Mouse (Mus musculus) neural tube, embryonic 14.5 days (tissue): ENCODE data around the gene Inpp5k. TPM values are rescaled to one million over a fixed set of nuclear protein-coding genes. Genes with fewer than 3 reads are reported as not detected.

Experiments used
- ATAC-seq: fragments of 200-750 bp; cut with Nextera tagmentation; 2 replicates; pipeline ENCODE4 v1.8.0; 2017; ENCODE audit warnings: low read depth, mild to moderate bottlenecking, moderate TSS enrichment, moderate library complexity
- H3K27ac ChIP-seq: fragments of 300-500 bp; sonication (generic); 2 replicates; pipeline ENCODE4 v1.5.1; 2014; ENCODE audit warnings: low read depth, mild to moderate bottlenecking, control low read depth, low read length, moderate library complexity, mixed read lengths
- H3K27me3 ChIP-seq: fragments of 300-500 bp; sonication (generic); 2 replicates; pipeline ENCODE4 v1.6.1; 2014; ENCODE audit warnings: low read length; ENCODE audit not compliant: control insufficient read depth, insufficient read depth
- H3K36me3 ChIP-seq: fragments of 300-500 bp; sonication (generic); 2 replicates; pipeline ENCODE4 v1.6.1; 2014; ENCODE audit warnings: low read length, mixed read lengths; ENCODE audit not compliant: control insufficient read depth, insufficient read depth
- H3K4me1 ChIP-seq: fragments of 300-500 bp; sonication (generic); 2 replicates; pipeline ENCODE4 v1.6.1; 2014; ENCODE audit warnings: low read length; ENCODE audit not compliant: control insufficient read depth, insufficient read depth
- H3K4me2 ChIP-seq: fragments of 300-500 bp; sonication (generic); 2 replicates; pipeline ENCODE4 v1.6.1; 2014; ENCODE audit warnings: mild to moderate bottlenecking, low read depth, low read length, control low read depth
- H3K4me3 ChIP-seq: fragments of 300-500 bp; sonication (generic); 2 replicates; pipeline ENCODE4 v1.5.1; 2014; ENCODE audit warnings: low read depth, low read length, control low read depth, mixed read lengths
- H3K9ac ChIP-seq: fragments of 300-500 bp; sonication (generic); replicated peaks from 2 replicates; pipeline ENCODE4 v1.6.1; 2014; ENCODE audit warnings: low read depth, mild to moderate bottlenecking, control low read depth, low read length, mixed read lengths
- H3K9me3 ChIP-seq: fragments of 300-500 bp; sonication (generic); 2 replicates; pipeline ENCODE4 v1.6.1; 2016; ENCODE audit warnings: low read length; ENCODE audit not compliant: control insufficient read depth
- WGBS: fragments of 180-500 bp; shearing (Covaris S2); extraction: QIAGEN DNeasy Blood & Tissue Kit; methylation state at CpG from one replicate; pipeline ENCODE4 v1.1.7; 2014; 5-methylcytosine and 5-hydroxymethylcytosine counted together
- polyA plus RNA-seq: library from polyadenylated mRNA; unstranded; fragments of >200 nt; fragmentation: Nextera tagmentation; extraction: Ambion mirVana; gene quantifications from 2 replicates; pipeline ENCODE4 v1.2.1, GENCODE M21; 2014

The Inpp5k gene
- polyA plus RNA-seq, 1 experiment from 2014 or later: 57.4 TPM

GRCm38 (mm10) chr11:75660941-75661800, 30.4 kb downstream of the Inpp5k start:
- Histone ChIP-seq H3K27ac (no peak overlapping the region), H3K9ac (no peak overlapping the region), H3K36me3 (no peaks in the 10 kb centered on the region), H3K27me3 (peaks cover 6% of the 10 kb centered on the region), H3K4me2 (no peak overlapping the region), H3K4me3 (no peak overlapping the region), H3K4me1 (0 out of 2 replicates have a peak, but pooled peaks cover 4% of the 10 kb centered on the region), H3K9me3 (no peaks in the 10 kb centered on the region)
- 92% methylated on average over 21 of the region's 21 CpGs for WGBS
- no peak for ATAC-seq

DNA sequence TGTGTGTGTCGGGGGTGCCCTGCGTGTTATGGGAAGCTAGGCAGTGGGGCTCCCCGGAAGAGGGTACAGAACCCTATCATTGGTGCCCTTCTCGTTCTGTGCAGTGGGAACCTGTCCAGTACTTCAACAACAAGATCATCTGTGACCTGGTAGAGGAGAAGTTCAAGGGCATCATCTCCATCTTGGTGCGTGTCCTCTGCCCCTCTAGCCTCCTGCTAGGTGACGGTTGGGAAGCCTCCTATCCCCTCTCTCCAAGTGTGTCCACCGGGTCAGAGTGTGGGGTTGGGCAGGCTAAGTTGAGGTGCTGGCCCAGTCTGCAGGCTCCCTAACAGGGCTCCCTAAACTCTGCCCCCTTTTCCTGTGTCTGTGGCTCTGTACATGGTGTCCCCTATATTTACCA, 31.3 kb downstream of the Inpp5k start:
- no peak for ATAC-seq
- H3K27ac ChIP-seq: no peak overlapping the region
- no peaks in the 10 kb centered on the region for H3K36me3 ChIP-seq
- H3K4me1 ChIP-seq: no peaks in the 10 kb centered on the region
- H3K9ac ChIP-seq: no peak overlapping the region
- no peaks in the 10 kb centered on the region for H3K9me3 ChIP-seq
- 94% methylated on average over 7 of the region's 7 CpGs for WGBS
- no peak overlapping the region for H3K4me2 ChIP-seq
- H3K27me3 ChIP-seq: no peaks in the 10 kb centered on the region
- no peak overlapping the region for H3K4me3 ChIP-seq

DNA sequence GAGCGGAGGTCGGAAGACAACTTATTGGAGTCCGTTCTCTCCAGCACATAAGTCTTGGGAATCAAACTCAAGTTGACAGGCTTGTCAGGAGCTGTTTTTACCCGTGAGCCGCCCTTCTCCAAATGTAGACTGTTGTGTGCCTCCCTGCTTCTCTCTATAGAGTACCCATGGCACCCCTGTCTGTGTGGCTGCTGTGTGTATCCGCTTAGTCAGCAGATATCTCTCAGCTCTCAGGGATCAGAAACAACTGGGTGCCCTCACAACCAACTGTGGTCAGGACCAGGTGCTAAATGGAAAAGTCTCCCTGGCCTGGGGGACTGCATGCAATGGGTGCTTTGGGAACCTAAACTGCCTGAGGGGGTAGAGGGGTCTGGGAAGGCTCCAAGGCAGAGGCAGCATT, 35.5 kb downstream of the Inpp5k start:
- no peak overlapping the region for H3K4me3 ChIP-seq
- no peak for ATAC-seq

DNA sequence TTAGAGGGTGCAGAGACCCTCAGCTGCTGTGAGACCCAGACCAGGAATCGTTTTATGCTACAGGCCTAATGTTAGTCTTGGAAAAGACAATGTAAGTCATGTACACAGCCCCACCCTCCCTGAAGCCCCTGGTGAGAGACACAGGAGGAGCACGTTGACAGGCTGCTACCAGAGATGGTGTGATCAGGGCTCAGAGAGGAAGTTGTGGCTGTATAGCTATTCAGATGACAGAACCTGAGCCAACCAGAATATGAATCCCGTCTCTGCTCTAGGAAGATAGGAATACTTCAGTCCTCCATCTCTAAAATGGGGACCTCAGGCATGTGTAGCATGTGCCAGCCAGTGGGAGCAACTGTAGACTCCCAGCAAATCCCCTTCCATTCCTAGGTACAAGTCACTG, 37.8 kb downstream of the Inpp5k start:
- WGBS: 79% methylated on average over 3 of the region's 3 CpGs
- no peak overlapping the region for H3K9ac ChIP-seq
- no peak overlapping the region for H3K4me3 ChIP-seq
- no peak overlapping the region for H3K4me2 ChIP-seq
- H3K27ac ChIP-seq: no peak overlapping the region
- no peaks in the 10 kb centered on the region for H3K9me3 ChIP-seq
- H3K27me3 ChIP-seq: no peaks in the 10 kb centered on the region
- H3K4me1 ChIP-seq: no peaks in the 10 kb centered on the region
- H3K36me3 ChIP-seq: no peaks in the 10 kb centered on the region
- no peak for ATAC-seq

More for the DNA sequence above, 35.5 kb downstream of the Inpp5k start:
- H3K9ac ChIP-seq: no peak overlapping the region
- WGBS: 95% methylated on average over 6 of the region's 6 CpGs
- no peak overlapping the region for H3K27ac ChIP-seq
- H3K4me1 ChIP-seq: no peaks in the 10 kb centered on the region
- H3K4me2 ChIP-seq: no peak overlapping the region
- no peaks in the 10 kb centered on the region for H3K27me3 ChIP-seq
- H3K9me3 ChIP-seq: no peaks in the 10 kb centered on the region
- H3K36me3 ChIP-seq: no peaks in the 10 kb centered on the region

DNA sequence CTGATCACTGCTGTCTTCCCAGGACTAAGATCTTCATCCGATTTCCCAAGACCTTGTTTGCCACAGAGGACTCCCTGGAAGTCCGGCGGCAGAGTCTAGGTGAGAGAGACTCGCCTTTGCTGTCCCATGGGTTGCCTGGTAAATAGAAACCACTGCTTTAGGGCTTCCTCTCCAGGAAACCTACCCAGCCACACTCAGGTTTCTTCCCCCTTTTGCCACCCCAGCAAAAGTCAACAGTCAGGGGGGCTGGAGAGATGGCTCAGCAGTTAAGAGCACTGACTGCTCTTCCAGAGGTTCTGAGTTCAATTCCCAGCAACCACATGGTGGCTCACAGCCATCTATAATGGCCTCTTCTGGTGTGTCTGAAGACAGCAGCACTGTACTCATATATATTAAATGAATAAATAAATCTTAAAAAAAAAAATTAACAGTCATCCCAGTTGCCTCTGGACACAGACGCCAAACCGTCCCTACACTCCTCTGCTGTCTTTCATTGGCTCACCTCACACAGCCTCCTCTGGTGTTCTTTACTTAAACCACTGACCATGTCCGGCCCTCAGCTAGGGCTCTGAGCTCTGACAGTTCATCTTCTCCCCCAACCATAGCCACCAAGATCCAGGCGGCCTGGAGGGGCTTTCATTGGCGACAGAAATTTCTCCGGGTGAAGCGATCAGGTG, 38.5 kb downstream of the Inpp5k start:
- no peak for ATAC-seq
- no peaks in the 10 kb centered on the region for H3K27me3 ChIP-seq
- no peaks in the 10 kb centered on the region for H3K36me3 ChIP-seq
- H3K27ac ChIP-seq: no peak overlapping the region
- H3K9me3 ChIP-seq: no peaks in the 10 kb centered on the region
- no peaks in the 10 kb centered on the region for H3K4me1 ChIP-seq
- WGBS: 90% methylated on average over 11 of the region's 11 CpGs
- no peak overlapping the region for H3K4me2 ChIP-seq
- H3K9ac ChIP-seq: no peak overlapping the region
- no peak overlapping the region for H3K4me3 ChIP-seq

DNA sequence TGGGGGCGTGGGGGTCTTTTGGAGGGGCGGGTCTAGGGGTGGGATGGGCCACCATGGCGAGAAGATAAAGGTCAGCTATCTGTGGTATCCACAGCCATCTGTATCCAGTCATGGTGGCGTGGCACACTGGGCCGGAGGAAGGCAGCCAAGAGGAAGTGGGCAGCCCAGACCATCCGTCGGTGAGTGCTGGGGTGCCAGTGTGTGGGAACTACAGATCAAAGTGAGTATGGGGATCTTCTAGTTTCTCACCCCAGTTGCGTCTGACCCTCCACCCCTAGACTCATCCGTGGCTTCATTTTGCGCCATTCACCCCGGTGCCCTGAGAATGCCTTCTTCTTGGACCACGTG, 39.0 kb downstream of the Inpp5k start:
- H3K4me1 ChIP-seq: no peaks in the 10 kb centered on the region
- H3K27me3 ChIP-seq: no peaks in the 10 kb centered on the region
- no peaks in the 10 kb centered on the region for H3K9me3 ChIP-seq
- no peak overlapping the region for H3K27ac ChIP-seq
- H3K4me3 ChIP-seq: no peak overlapping the region
- no peak overlapping the region for H3K4me2 ChIP-seq
- no peak for ATAC-seq
- no peak overlapping the region for H3K9ac ChIP-seq
- WGBS: 91% methylated on average over 12 of the region's 12 CpGs
- H3K36me3 ChIP-seq: no peaks in the 10 kb centered on the region

DNA sequence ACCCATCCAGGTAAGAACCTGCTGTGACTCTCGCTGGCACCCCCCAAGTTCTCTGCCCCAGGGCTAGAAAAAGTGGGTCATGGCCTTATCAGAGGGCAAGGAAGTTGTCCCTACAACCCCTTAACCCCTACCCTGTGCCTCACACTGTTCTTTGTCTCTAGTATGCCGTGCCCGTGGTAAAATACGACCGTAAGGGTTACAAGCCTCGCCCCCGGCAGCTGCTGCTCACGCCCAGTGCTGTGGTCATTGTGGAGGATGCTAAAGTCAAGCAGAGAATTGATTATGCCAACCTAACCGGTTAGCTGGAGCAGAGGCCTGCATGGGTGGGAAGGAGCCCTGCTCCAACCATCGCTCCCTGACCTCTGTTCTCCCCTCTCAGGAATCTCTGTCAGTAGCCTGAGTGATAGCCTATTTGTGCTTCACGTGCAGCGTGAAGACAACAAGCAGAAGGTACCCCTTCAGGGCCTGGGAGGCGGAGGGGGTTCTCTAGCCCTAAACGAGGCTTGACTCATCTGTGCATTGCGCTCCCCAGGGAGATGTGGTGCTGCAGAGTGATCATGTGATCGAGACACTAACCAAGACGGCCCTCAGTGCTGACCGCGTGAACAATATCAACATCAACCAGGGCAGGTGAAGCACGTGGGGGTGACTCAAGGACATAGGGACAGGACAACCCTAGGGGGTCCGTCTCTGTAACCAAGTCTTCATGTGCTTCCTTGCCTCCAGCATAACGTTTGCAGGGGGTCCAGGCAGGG, 40.8 kb downstream of the Inpp5k start:
- Histone ChIP-seq H3K9ac (no peak overlapping the region), H3K4me3 (no peak overlapping the region), H3K27me3 (no peaks in the 10 kb centered on the region), H3K36me3 (no peaks in the 10 kb centered on the region), H3K9me3 (no peaks in the 10 kb centered on the region), H3K27ac (no peak overlapping the region), H3K4me1 (no peaks in the 10 kb centered on the region), H3K4me2 (no peak overlapping the region)
- WGBS: 54% methylated on average over 22 of the region's 22 CpGs
- ATAC-seq: no peak

DNA sequence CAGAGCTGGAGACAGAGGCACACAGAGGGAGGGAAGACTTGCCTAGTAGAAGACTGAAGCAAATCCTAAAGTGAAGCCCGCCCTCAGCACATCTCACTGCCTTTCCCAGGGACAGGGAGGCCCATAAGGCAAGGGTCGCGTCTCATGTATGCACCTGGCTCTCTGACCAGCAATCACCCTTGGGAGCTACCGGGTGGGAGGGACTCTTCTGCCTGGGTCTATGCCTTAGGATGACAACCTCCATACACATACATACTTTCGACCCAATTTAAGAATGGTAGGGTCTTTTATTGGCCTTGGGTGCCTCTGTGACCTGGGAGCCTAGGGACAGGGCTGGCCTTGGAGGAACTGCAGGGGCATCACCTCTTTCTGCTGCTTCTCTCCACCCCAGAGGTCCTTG, 42.6 kb downstream of the Inpp5k start:
- Histone ChIP-seq H3K4me1 (peaks cover under 1% of the 10 kb centered on the region; the same call in 1 of the 2 replicates), H3K9ac (no peak overlapping the region), H3K27ac (no peak overlapping the region), H3K36me3 (no peaks in the 10 kb centered on the region), H3K9me3 (no peaks in the 10 kb centered on the region), H3K27me3 (no peaks in the 10 kb centered on the region), H3K4me3 (no peak overlapping the region), H3K4me2 (no peak overlapping the region)
- ATAC-seq: no peak
- 90% methylated on average over 5 of the region's 5 CpGs for WGBS

GRCm38 (mm10) chr11:75674875-75675274, 44.1 kb downstream of the Inpp5k start:
- ATAC-seq: no peak

More at GRCm38 (mm10) chr11:75674875-75675274, 44.1 kb downstream of the Inpp5k start:
- Histone ChIP-seq H3K36me3 (no peaks in the 10 kb centered on the region), H3K27me3 (no peaks in the 10 kb centered on the region), H3K27ac (no peak overlapping the region), H3K4me1 (peaks cover 4% of the 10 kb centered on the region; the same call in 1 of the 2 replicates), H3K9ac (no peak overlapping the region), H3K9me3 (no peaks in the 10 kb centered on the region), H3K4me2 (no peak overlapping the region), H3K4me3 (no peak overlapping the region)
- WGBS: 88% methylated on average over 3 of the region's 3 CpGs
